Mouse (Mus musculus): Measurements from ENCODE around the gene Nectin1. TPM values are rescaled to one million over a fixed set of nuclear protein-coding genes. Genes with fewer than 3 reads are reported as not detected.
A peak's percentile ranks its signal among the peaks of the same experiment; 100 is the strongest.

Gene Nectin1
- polyA plus RNA-seq, 1 experiment from 2014 or later, result 4.7 TPM

DNA sequence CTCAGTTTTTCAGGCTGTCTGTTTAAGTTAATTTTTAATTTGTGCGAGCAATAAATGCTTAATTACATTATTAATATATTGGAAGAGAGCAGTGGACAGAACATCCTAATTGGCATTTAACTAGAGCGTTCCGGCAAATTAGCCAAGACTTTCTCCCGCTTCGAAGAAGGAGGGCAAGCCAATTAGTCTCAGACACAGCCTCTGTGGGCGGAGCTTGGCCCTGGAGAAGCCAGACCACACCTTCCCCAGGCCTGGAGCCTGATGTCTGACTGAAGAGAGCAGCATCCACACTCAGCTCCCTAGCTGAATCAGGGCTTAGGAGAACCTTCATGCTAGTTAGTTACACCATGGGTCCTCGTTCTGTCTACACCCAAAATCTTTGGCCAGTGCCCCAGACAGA is 64.8 kb downstream of the Nectin1 start:
- H3K9me3 ChIP-seq (ENCODE audit: control insufficient read depth), result no peaks in the 10 kb centered on the region

DNA sequence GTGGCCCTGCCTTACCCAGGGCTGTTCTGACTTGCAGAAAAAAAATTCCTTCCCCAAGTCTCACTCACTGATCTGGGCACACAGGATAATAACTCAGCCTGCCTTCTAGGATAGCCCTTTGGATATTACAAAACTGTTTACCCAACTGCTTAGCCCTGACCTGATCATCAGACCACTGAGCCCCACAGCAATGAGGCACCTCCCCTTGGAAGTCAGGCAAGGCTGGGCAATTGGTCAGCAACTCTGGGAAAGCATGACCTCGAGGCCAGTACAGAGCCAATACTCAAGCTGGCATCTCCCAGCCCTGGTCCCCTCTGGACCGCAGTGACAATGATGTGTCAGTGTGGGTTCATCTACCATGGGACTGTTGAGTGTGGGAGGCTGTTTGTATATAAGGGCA is 69.4 kb downstream of the Nectin1 start:
- Histone ChIP-seq H3K9ac (ENCODE audit: low read depth, low read length) (no peak overlapping the region), H3K4me3 (ENCODE audit: low read depth, low read length) (no peak overlapping the region), H3K27ac (ENCODE audit: low read depth, low read length) (no peak overlapping the region), H3K4me2 (replicated peaks; ENCODE audit: low read depth) (no peak overlapping the region), H3K4me1 (replicated peaks; ENCODE audit: control insufficient read depth, insufficient read depth, low read length) (no peaks in the 10 kb centered on the region), H3K27me3 (replicated peaks; ENCODE audit: control insufficient read depth, insufficient read depth, low read length) (no peaks in the 10 kb centered on the region), H3K9me3 (ENCODE audit: control insufficient read depth) (no peaks in the 10 kb centered on the region), H3K36me3 (ENCODE audit: control insufficient read depth, insufficient read depth) (no peaks in the 10 kb centered on the region)
- TF ChIP-seq CTCF (IDR thresholded peaks at IDR 0.05; ENCODE audit: low read depth), result no peak
- 71% methylated on average over 2 of the region's 2 CpGs for WGBS
- ATAC-seq, result no peak

More for the DNA sequence above, 64.8 kb downstream of the Nectin1 start:
- no peak overlapping the region for H3K4me3 ChIP-seq (ENCODE audit: low read depth, low read length)
- H3K27ac ChIP-seq (ENCODE audit: low read depth, low read length), result no peak overlapping the region
- no peak overlapping the region for H3K9ac ChIP-seq (ENCODE audit: low read depth, low read length)
- WGBS, result 30% methylated on average over 7 of the region's 7 CpGs
- no peak overlapping the region for H3K4me2 ChIP-seq (replicated peaks; ENCODE audit: low read depth)
- H3K36me3 ChIP-seq (ENCODE audit: control insufficient read depth, insufficient read depth), result peaks cover 4% of the 10 kb centered on the region; the same call in 1 of the 2 replicates
- no peak for TF ChIP-seq CTCF (IDR thresholded peaks at IDR 0.05; ENCODE audit: low read depth)
- H3K27me3 ChIP-seq (replicated peaks; ENCODE audit: control insufficient read depth, insufficient read depth, low read length), result no peaks in the 10 kb centered on the region
- ATAC-seq, result no peak
- H3K4me1 ChIP-seq (replicated peaks; ENCODE audit: control insufficient read depth, insufficient read depth, low read length), result no peaks in the 10 kb centered on the region

DNA sequence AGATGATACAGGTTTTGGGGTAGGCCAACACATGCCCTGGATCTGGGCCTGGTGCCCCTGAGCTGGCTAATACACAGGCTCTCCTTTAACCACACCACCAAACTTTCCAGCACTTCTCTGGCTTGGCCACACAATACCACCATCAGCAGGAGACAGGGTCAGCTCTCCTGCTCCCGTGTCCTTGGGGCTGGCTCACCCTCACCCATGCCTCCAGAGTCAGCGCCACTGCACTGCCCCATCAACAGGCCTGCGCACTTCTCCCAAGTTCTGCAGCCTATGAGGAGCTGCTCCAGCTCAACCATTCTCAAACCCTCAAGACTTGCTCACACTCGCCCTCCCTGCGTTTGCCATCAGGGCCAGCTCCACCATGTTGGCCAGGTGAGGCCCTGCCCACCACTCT is 78.4 kb downstream of the Nectin1 start:
- no peak overlapping the region for H3K4me3 ChIP-seq (ENCODE audit: low read depth, low read length)
- 94% methylated on average over 5 of the region's 5 CpGs for WGBS
- no peak overlapping the region for H3K9ac ChIP-seq (ENCODE audit: low read depth, low read length)
- H3K36me3 ChIP-seq (ENCODE audit: control insufficient read depth, insufficient read depth), result no peaks in the 10 kb centered on the region
- H3K27ac ChIP-seq (ENCODE audit: low read depth, low read length), result no peak overlapping the region
- no peak for TF ChIP-seq CTCF (IDR thresholded peaks at IDR 0.05; ENCODE audit: low read depth)
- H3K4me1 ChIP-seq (replicated peaks; ENCODE audit: control insufficient read depth, insufficient read depth, low read length), result peaks cover 4% of the 10 kb centered on the region
- H3K27me3 ChIP-seq (replicated peaks; ENCODE audit: control insufficient read depth, insufficient read depth, low read length), result no peaks in the 10 kb centered on the region
- no peaks in the 10 kb centered on the region for H3K9me3 ChIP-seq (ENCODE audit: control insufficient read depth)
- no peak overlapping the region for H3K4me2 ChIP-seq (replicated peaks; ENCODE audit: low read depth)
- ATAC-seq, result no peak

DNA sequence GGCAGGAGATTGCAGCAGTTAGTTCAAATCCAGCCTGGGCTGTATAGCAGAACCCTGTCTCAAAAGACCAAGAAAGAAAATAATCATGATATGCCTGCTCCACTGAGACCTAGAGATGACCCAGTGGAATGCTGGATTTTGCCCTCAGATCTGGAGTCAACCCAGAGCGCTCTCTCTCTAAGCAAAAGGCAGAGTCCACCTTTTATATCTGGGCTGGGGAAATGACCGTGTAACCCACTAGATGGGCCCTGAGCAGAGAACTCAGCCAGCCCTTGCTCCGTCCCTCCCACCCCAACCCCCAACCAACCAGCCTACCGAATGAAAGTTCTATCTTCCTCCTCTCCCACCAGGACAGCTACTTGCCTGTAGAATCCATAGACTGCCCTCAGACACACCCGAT is 81.4 kb downstream of the Nectin1 start:
- Histone ChIP-seq H3K27me3 (replicated peaks; ENCODE audit: control insufficient read depth, insufficient read depth, low read length) (no peaks in the 10 kb centered on the region), H3K9me3 (ENCODE audit: control insufficient read depth) (no peaks in the 10 kb centered on the region), H3K27ac (ENCODE audit: low read depth, low read length) (no peak overlapping the region), H3K4me2 (replicated peaks; ENCODE audit: low read depth) (no peak overlapping the region), H3K36me3 (ENCODE audit: control insufficient read depth, insufficient read depth) (no peaks in the 10 kb centered on the region), H3K9ac (ENCODE audit: low read depth, low read length) (no peak overlapping the region), H3K4me1 (replicated peaks; ENCODE audit: control insufficient read depth, insufficient read depth, low read length) (peaks cover 4% of the 10 kb centered on the region), H3K4me3 (ENCODE audit: low read depth, low read length) (no peak overlapping the region)
- 60% methylated on average over 5 of the region's 5 CpGs for WGBS
- ATAC-seq, result no peak
- no peak for TF ChIP-seq CTCF (IDR thresholded peaks at IDR 0.05; ENCODE audit: low read depth)

DNA sequence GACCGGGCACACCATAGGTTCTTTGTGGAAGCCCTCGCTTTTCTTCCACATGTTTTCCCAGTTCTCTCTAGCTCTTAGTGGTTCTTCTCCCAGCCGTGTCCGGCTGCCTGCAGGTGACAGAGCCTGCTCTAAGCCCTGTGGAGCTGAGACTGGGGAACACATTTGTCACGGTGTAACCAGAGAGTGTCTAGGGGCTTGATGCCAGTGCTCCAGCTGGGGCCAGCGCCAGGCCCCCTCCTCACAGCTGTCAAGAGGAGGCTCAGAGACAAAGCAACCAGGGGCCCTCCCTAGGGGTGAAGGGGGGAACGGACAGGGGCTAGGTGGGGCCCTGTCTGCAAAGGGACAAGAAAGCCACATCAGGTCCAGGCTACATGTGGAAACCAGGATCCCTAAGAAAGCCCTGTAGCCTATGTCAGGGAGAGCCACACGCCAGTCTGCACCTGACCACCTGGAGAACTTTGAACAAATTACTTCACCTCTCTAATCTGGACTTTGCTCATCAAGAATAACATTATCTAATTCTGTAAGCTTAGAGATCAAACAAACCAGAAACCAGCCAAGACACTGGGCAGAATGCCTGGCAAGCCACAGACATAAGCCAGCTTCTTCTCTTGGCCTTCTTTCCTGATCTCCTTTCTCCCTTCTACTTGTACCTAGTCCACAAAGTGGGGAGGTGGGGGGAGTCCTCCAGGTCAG is 82.9 kb downstream of the Nectin1 start:
- WGBS, result 49% methylated on average over 8 of the region's 8 CpGs
- no peaks in the 10 kb centered on the region for H3K27me3 ChIP-seq (replicated peaks; ENCODE audit: control insufficient read depth, insufficient read depth, low read length)
- no peaks in the 10 kb centered on the region for H3K9me3 ChIP-seq (ENCODE audit: control insufficient read depth)
- no peak overlapping the region for H3K4me2 ChIP-seq (replicated peaks; ENCODE audit: low read depth)
- peak; percentile 66 for ATAC-seq
- no peak overlapping the region for H3K4me3 ChIP-seq (ENCODE audit: low read depth, low read length)
- H3K4me1 ChIP-seq (replicated peaks; ENCODE audit: control insufficient read depth, insufficient read depth, low read length), result peaks cover 4% of the 10 kb centered on the region
- H3K27ac ChIP-seq (ENCODE audit: low read depth, low read length), result peak overlapping the region; percentile 54
- no peak for TF ChIP-seq CTCF (IDR thresholded peaks at IDR 0.05; ENCODE audit: low read depth)
- H3K36me3 ChIP-seq (ENCODE audit: control insufficient read depth, insufficient read depth), result no peaks in the 10 kb centered on the region
- no peak overlapping the region for H3K9ac ChIP-seq (ENCODE audit: low read depth, low read length)

DNA sequence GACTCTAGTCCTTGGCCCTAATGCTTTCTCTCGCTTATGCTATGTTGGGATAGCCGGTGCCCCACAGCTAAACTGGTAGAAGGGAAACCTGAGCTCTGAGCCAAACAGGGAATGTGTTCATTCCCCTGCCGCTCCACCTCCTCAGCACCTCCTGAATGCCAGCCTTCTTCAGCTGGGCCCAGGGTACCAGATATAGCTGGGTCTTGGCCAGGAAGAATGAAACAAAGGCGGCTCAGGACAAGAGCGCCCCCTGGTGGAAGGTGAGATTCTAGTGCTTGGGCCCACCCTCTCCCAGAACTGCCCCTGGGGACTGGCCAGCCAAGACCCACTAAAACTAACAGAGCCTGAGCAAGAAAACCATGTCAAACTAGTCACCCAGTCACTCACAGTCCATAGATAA is 83.8 kb downstream of the Nectin1 start:
- H3K4me3 ChIP-seq (ENCODE audit: low read depth, low read length), result no peak overlapping the region
- ATAC-seq, result no peak
- H3K9ac ChIP-seq (ENCODE audit: low read depth, low read length), result no peak overlapping the region
- H3K4me1 ChIP-seq (replicated peaks; ENCODE audit: control insufficient read depth, insufficient read depth, low read length), result peaks cover 4% of the 10 kb centered on the region
- no peak overlapping the region for H3K27ac ChIP-seq (ENCODE audit: low read depth, low read length)
- H3K36me3 ChIP-seq (ENCODE audit: control insufficient read depth, insufficient read depth), result no peaks in the 10 kb centered on the region
- WGBS, result 51% methylated on average over 5 of the region's 5 CpGs
- H3K4me2 ChIP-seq (replicated peaks; ENCODE audit: low read depth), result no peak overlapping the region
- no peaks in the 10 kb centered on the region for H3K27me3 ChIP-seq (replicated peaks; ENCODE audit: control insufficient read depth, insufficient read depth, low read length)
- no peaks in the 10 kb centered on the region for H3K9me3 ChIP-seq (ENCODE audit: control insufficient read depth)
- peak; percentile 87 for TF ChIP-seq CTCF (IDR thresholded peaks at IDR 0.05; ENCODE audit: low read depth)
